Mouse (Mus musculus): Measurements from ENCODE around the gene Serpina6. TPM values are rescaled to one million over a fixed set of nuclear protein-coding genes. Genes with fewer than 3 reads are reported as not detected.
"Not testable (repeated sequence)": the region's sequence is repeated elsewhere in the genome, so short reads cannot be mapped to it uniquely, and the experiment has no call there.

The Serpina6 gene
- not detected for polyA plus RNA-seq (2017; shearing (Covaris generic))

GRCm38 (mm10) chr12:103656848-103657626, at the start of gene Serpina6:
Gene Serpina6 (minus strand): TSS chr12:103657212.
- no peak for ATAC-seq

- no peak for ATAC-seq
Observed at GRCm38 (mm10) chr12:103706113-103706512, 49.1 kb upstream of the Serpina6 start.

DNA sequence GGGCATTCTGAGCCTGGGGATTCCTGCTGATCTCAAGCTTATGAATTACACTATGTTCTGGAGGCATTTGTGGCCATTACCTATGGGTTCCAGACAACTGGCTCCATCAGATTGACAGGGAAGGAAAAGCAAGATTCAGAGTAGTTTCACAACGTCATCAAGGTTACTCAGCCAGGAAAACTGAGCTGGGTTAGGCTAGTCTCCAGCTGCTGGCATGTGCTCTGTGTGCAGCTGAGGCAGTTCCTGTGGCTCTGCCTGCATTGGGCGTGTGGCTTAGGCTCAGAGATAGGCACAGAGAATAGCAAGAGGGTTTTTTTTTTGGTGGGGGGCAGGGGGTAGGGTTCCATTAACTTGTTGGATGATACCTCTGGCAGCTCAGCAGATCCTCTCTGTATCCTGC, 48.5 kb upstream of the Serpina6 start:
- ATAC-seq: no peak

- ATAC-seq: no peak
Observed at GRCm38 (mm10) chr12:103700144-103700750, 43.2 kb upstream of the Serpina6 start.

GRCm38 (mm10) chr12:103695429-103695828, 38.4 kb upstream of the Serpina6 start, which contains the start of gene Serpina1f:
Gene Serpina1f (minus strand): TSS chr12:103695529.
- no peak for ATAC-seq

- ATAC-seq: no peak
Observed at GRCm38 (mm10) chr12:103688221-103688814, 31.3 kb upstream of the Serpina6 start.

DNA sequence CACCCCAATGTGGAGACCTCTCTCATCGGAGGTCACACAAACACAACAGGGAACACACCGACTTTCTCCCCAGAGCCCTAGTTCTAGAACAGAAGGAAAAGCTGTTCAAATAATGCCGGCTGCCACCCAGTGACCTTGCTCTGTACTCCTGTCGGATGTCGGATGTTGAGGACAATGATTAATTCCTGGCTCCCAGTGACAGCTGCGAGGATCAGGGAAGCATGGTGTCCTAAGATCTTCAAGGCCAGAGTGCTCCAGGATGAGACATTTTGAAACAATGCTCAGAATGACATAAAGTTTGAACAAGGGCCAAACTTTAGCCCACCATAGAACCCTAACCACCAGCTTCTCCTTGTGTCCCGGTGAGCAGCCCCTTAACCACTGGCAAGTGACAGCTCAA, 30.0 kb upstream of the Serpina6 start:
- no peak for ATAC-seq

DNA sequence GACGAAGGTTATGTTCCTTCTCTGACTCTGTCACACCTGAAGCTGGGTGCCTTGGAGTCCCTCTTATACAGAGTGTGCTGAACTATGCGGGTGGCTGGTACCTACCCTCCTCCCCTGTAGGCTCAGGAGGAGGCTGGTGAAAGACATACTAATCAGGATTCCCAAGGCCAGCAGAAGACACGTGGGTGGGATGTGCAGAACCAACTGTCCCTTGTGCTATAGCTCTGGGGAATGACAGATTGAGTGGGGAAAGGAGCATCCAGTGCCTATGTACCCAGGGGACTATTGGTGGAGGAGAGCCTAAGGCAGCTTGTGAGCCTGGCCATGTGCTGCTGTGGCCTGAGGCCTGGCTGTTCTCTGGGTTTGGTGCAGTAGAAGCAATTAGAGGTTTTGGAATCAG, 29.0 kb upstream of the Serpina6 start:
- no peak for ATAC-seq

GRCm38 (mm10) chr12:103685386-103685785, 28.4 kb upstream of the Serpina6 start:
- no peak for ATAC-seq

DNA sequence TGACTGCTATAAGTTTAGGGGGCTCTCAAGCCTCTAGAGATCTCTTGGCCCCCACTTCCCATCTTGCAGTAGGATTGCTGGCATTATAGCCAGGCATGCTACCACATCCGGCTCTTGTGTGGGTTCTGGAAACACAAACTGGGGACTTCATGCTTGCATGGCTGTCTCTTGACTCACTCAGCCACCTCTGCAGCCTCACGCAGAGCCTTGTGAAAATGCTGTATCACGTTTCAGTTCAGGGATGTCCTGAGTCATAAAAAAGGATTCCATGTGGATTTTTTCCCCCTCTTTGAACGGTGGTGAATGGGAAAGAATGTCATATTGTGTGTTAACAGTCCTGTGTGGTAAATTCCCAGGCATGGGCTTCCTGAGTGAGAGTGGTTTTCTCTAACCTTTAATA, 26.8 kb upstream of the Serpina6 start:
- no peak for ATAC-seq

GRCm38 (mm10) chr12:103681739-103682138, 24.7 kb upstream of the Serpina6 start:
- no peak for ATAC-seq

DNA sequence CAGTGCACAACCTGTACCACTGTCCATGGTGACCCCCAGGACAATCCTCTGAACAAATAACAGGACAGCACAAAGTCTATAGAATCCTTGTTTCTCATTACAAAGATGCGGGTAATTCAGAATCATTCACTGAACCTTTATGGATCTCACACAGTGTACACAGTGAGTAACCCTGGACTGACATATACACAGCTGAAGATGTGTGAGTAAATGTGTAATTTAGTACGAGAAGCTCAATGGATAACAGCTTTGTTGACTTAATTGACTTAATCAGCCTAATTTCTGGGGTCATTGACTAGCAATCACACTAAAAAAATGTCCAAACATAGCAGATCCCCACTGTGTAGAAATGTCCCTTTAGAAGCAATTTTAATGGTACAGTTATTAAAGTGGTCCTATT, 24.2 kb upstream of the Serpina6 start:
- ATAC-seq: no peak

- ATAC-seq: not testable (repeated sequence)
Observed at GRCm38 (mm10) chr12:103679853-103680252, 22.8 kb upstream of the Serpina6 start.

GRCm38 (mm10) chr12:103676039-103676438, 19.0 kb upstream of the Serpina6 start, which contains the start of gene Serpina16:
Gene Serpina16 (minus strand): TSS chr12:103676139.
- no peak for ATAC-seq

DNA sequence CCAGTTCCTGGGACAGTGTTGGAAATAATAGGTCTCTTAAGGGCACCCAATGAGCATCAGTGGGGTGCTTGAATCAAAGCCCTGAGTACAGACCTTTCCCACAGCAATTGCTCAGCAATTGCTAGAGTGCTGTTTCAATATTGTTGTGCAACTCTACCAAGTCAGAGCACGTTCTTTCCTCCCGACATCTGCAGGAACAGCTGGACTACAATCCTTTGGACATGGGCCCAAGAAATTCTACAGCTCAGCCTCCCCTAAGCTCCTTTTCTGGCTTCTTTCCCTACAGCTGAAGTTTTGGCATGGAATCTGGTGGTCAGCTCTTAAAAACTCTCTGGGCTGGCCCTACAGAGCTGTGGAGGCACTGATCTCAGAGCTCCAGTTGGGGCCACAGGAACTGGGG, 16.2 kb upstream of the Serpina6 start:
- ATAC-seq: no peak

DNA sequence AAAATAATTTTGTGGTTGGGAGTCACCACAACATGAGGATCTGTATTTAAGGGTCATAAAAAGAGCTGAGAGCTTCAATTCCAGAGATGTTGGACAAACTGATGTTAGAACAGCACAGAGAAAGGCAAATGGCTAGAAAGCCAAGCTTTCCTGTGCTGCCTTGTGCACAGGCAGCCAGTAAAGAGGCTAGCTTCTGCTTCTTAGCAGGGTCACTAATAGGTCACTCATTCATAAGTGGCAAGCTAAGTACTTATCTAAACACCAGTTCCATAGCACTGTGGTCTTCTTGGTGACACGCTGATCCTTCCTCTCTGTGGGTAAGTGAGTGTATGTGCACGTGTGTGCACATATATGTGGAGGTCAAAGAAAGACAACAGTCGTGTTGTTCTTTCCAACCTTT, 14.5 kb upstream of the Serpina6 start:
- no peak for ATAC-seq

DNA sequence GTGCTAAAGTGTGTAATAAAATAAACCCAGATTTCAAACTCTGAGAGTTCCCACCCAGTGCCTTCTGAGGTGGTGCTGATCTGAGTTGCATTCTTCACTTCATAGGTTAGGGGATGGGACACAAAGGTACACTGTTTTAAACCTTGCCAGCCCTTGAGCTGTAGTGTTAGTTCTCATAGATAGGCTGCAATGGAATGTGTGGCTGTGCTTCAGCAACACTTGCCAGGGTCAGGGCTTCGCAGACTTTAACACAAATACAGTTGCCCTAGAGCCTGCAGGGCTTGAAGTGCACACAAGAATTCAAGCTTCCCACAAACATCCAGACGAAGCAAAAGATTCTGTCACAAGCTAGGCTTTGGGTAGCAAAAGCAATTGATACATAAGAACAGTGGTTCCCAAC, 14.0 kb upstream of the Serpina6 start:
- no peak for ATAC-seq

DNA sequence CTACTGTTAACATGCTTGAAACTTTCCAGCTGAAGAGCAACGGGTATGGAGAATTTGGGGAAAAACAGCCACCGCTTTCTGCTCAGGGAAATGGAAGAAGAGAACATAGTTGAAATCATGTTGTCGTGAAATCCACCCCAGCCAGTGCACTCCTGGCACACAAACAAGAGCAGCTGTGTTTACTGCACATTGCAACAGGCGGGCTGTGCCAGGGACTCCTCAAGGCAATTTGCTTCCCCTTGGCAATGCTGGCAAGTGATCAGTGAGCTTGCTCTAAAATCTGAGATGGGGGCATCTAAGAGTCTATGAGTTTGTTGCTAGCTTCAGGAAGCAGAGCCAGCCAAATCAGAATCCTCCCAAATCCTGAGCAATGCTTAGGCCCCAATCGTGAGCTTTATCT, 13.3 kb upstream of the Serpina6 start:
- no peak for ATAC-seq

DNA sequence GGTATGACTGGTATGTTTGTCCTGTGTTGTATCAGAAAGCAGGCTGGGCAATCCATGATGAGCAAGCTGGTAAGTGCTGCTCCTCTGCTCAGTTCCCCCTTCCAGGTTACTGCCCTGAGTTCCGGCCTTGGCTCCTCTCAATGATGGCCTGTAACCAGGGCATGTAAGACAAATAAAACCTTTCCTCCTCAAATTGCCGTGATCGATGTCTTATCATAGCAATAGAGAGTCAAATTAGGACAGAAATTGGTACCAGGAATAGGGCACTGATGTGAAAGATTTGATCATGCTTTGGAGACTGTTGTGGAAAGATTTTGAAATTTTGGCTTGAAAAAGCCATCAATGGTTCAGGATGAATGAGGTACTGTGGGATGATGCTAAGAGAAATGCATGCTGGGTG, 8.3 kb upstream of the Serpina6 start:
- no peak for ATAC-seq

- ATAC-seq: not testable (repeated sequence)
Observed at GRCm38 (mm10) chr12:103662053-103662452, 5.0 kb upstream of the Serpina6 start.

- ATAC-seq: no peak
Observed at GRCm38 (mm10) chr12:103660076-103660475, 3.1 kb upstream of the Serpina6 start.

GRCm38 (mm10) chr12:103659171-103659570, 2.2 kb upstream of the Serpina6 start:
- no peak for ATAC-seq

- no peak for ATAC-seq
Observed at GRCm38 (mm10) chr12:103657991-103658390, 979 bp upstream of the Serpina6 start.

Measured in inflammation-experienced regulatory T-cells, adult 6 months (primary cell).